Mouse (Mus musculus) G1E (cell line): Measurements from ENCODE around the gene Sell. TPM values are rescaled to one million over a fixed set of nuclear protein-coding genes. Genes with fewer than 3 reads are reported as not detected.

Experiments
- ATAC-seq: 2 replicates; pipeline ENCODE4 v1.8.0; 2016; ENCODE audit warnings: mild to moderate bottlenecking; ENCODE audit not compliant: insufficient number of reproducible peaks, poor library complexity, low FRiP score, severe bottlenecking; ENCODE audit errors: extremely low read depth
- DNase-seq: peaks from one replicate; pipeline ENCODE4 v3.0.0; 2012; ENCODE audit warnings: low spot score
- H3K27me3 ChIP-seq: 2 replicates; pipeline ENCODE4 v1.6.1; 2012; ENCODE audit warnings: mild to moderate bottlenecking, low read length, inconsistent platforms; ENCODE audit not compliant: insufficient read depth
- H3K36me3 ChIP-seq: replicated peaks from 2 replicates; pipeline ENCODE3; 2012; ENCODE audit warnings: mild to moderate bottlenecking, inconsistent platforms
- H3K4me1 ChIP-seq: 2 replicates; pipeline ENCODE4 v1.6.1; 2012; ENCODE audit warnings: low read depth, low read length, inconsistent platforms, mixed read lengths; ENCODE audit not compliant: insufficient read depth
- H3K4me3 ChIP-seq: 2 replicates; pipeline ENCODE4 v1.5.1; 2012; ENCODE audit warnings: low read depth, mild to moderate bottlenecking, inconsistent platforms, low read length, moderate library complexity, mixed read lengths
- H3K9me3 ChIP-seq: replicated peaks from 2 replicates; pipeline ENCODE4 v1.6.1; 2012; ENCODE audit warnings: inconsistent platforms
- CTCF ChIP-seq: IDR thresholded peaks from 2 replicates; pipeline ENCODE4 v1.5.1; 2012; ENCODE audit warnings: low read depth, low read length, inconsistent platforms, mixed read lengths
- GATA1 ChIP-seq: IDR thresholded peaks from 2 replicates; pipeline ENCODE4 v1.6.1; 2012; ENCODE audit warnings: borderline replicate concordance, low read length, inconsistent platforms, mixed read lengths
- GATA2 ChIP-seq: IDR thresholded peaks from 2 replicates; pipeline ENCODE4 v1.6.1; 2012; ENCODE audit warnings: low read depth, low read length, inconsistent platforms, borderline replicate concordance
- POLR2AphosphoS5 ChIP-seq: IDR thresholded peaks from 2 replicates; pipeline ENCODE4 v1.6.1; 2012; ENCODE audit warnings: low read depth, low read length, inconsistent platforms; ENCODE audit not compliant: insufficient replicate concordance
- TAL1 ChIP-seq: conservative IDR thresholded peaks from 2 replicates; pipeline ENCODE4 v1.6.1; 2012; ENCODE audit warnings: low read depth, low read length, inconsistent platforms, mixed read lengths
- polyA plus RNA-seq: library from polyadenylated mRNA; stranded (reverse); fragments of >175 nt; gene quantifications from 2 replicates; pipeline ENCODE4 v1.2.3, GENCODE M21; 2012
- total RNA-seq, 2 experiments: library from RNA; stranded (forward) in 1 of 2; stranded (reverse) in 1 of 2; fragments of 200-1000 nt in 1 of 2; fragments of >200 nt in 1 of 2; fragmentation: Nextera tagmentation in 1 of 2; gene quantifications; 2 replicates each; pipeline ENCODE4 v1.2.3; 2014 to 2017

Gene Sell
- total and polyA plus RNA-seq, 3 experiments = 0.38 TPM; not detected in 2

DNA sequence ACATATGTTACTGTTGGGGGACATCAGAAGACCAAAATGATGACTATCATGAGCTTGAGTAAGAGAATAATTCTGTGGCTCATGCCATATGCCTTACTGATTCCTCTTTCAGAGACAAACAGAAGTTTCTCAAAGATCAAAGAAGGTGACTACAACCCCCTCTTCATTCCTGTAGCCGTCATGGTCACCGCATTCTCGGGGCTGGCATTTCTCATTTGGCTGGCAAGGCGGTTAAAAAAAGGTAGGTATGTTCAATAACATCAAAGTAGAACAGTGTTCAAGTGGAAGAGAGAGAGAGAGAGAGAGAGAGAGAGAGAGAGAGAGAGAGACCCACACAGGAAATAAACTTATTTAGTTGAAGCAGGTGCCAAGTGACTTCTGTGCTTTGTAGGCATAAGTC is 10.2 kb downstream of the Sell start:
- Histone ChIP-seq H3K9me3 (no peaks in the 10 kb centered on the region), H3K27me3 (no peaks in the 10 kb centered on the region), H3K4me1 (no peaks in the 10 kb centered on the region), H3K36me3 (no peaks in the 10 kb centered on the region), H3K4me3 (no peak overlapping the region)
- ATAC-seq = no peak
- no peak for TF ChIP-seq CTCF
- TF ChIP-seq TAL1 = no peak
- no peak for TF ChIP-seq GATA2
- no peak for TF ChIP-seq POLR2AphosphoS5
- no peak for TF ChIP-seq GATA1
- DNase-seq = no peak

GRCm38 (mm10) chr1:164073091-164073490 is 11.3 kb downstream of the Sell start:
- no peaks in the 10 kb centered on the region for H3K36me3 ChIP-seq
- ATAC-seq = no peak
- DNase-seq = no peak
- TF ChIP-seq CTCF (no peak), TAL1 (no peak), GATA2 (no peak), GATA1 (no peak)
- H3K4me3 ChIP-seq = no peak overlapping the region
- H3K27me3 ChIP-seq = no peaks in the 10 kb centered on the region
- H3K4me1 ChIP-seq = no peaks in the 10 kb centered on the region
- H3K9me3 ChIP-seq = no peaks in the 10 kb centered on the region

DNA sequence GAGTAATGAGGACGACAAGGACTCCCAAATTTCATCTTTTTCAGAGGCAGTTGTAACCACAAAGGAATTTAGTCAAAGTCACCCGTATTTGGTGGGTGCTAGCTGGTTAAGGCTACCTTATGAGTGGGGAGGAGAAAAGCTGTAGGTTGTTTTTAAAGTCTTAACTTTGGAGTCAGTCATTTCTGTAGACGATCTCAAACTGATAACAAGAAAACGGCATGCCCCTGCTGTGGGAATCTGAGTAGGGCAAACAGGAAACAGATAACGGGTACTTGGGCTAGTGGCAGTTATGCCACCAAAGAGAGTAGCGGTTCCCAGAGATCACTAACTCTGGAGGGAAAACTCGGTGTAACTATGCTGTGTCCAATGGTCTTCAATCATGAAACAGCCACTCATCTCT is 12.0 kb downstream of the Sell start:
- no peaks in the 10 kb centered on the region for H3K9me3 ChIP-seq
- TF ChIP-seq CTCF (no peak), POLR2AphosphoS5 (no peak), GATA2 (no peak)
- H3K4me1 ChIP-seq = no peaks in the 10 kb centered on the region
- ATAC-seq (no peak), DNase-seq (no peak)
- no peaks in the 10 kb centered on the region for H3K27me3 ChIP-seq
- no peak overlapping the region for H3K4me3 ChIP-seq
- no peaks in the 10 kb centered on the region for H3K36me3 ChIP-seq

DNA sequence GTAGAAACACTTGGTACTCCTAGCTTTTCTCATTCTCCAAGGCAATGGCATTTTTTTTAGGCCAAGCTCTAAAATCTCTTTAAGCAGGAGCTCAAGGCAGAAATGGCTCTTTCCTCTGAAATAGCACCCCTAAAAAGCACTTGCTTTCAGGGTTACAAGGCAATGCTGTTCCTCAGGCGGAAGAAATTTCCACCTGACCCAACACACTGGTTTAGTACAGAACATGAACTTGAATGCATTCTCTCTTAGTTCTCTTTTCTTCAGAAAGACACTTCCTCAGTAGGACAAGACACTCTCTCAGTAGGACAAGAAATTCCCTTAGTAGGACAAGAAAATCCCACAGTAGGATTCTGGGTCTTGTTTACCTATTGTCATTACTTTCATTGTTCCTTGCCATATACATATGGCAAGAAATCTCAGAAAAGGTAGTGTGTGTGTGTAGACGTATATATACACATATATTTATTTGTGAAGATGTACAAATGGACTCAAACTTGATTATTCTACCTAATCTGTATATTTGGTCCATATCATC is 12.9 kb downstream of the Sell start:
- H3K9me3 ChIP-seq = no peaks in the 10 kb centered on the region

GRCm38 (mm10) chr1:164075416-164075815 is 13.6 kb downstream of the Sell start:
- DNase-seq = no peak
- Histone ChIP-seq H3K36me3 (no peaks in the 10 kb centered on the region), H3K4me3 (no peak overlapping the region), H3K27me3 (no peaks in the 10 kb centered on the region), H3K4me1 (no peaks in the 10 kb centered on the region), H3K9me3 (no peaks in the 10 kb centered on the region)
- no peak for TF ChIP-seq POLR2AphosphoS5
- no peak for ATAC-seq

More for the DNA sequence above, 12.9 kb downstream of the Sell start:
- no peak overlapping the region for H3K4me3 ChIP-seq
- H3K36me3 ChIP-seq = no peaks in the 10 kb centered on the region
- DNase-seq = no peak
- TF ChIP-seq TAL1 (no peak), CTCF (no peak), GATA2 (no peak), GATA1 (no peak), POLR2AphosphoS5 (no peak)
- H3K4me1 ChIP-seq = no peaks in the 10 kb centered on the region
- no peak for ATAC-seq
- H3K27me3 ChIP-seq = no peaks in the 10 kb centered on the region

DNA sequence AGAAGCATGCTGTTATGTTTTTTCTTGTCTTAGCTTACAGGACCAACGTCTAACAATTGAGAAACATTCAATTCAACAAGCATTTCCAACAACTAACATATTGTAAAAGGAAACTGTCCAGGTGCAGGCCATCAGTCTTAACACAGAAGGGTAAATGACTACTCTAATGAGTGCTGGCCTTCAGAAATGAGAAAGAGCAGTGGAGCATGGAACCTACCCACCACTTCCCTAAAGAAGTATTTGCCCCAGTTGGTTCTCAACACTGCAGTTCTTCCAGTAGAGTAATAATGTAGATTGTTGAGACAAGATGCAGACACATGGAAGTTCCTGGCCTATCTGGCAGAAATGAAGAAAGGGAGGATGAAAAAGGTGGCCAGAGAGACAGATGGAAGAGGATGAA is 14.7 kb downstream of the Sell start:
- no peak for ATAC-seq
- no peak for TF ChIP-seq POLR2AphosphoS5
- no peak for TF ChIP-seq GATA2
- TF ChIP-seq GATA1 = no peak
- TF ChIP-seq CTCF = no peak
- no peak for TF ChIP-seq TAL1
- Histone ChIP-seq H3K4me1 (no peaks in the 10 kb centered on the region), H3K36me3 (no peaks in the 10 kb centered on the region), H3K4me3 (no peak overlapping the region), H3K27me3 (no peaks in the 10 kb centered on the region), H3K9me3 (no peaks in the 10 kb centered on the region)
- DNase-seq = no peak

DNA sequence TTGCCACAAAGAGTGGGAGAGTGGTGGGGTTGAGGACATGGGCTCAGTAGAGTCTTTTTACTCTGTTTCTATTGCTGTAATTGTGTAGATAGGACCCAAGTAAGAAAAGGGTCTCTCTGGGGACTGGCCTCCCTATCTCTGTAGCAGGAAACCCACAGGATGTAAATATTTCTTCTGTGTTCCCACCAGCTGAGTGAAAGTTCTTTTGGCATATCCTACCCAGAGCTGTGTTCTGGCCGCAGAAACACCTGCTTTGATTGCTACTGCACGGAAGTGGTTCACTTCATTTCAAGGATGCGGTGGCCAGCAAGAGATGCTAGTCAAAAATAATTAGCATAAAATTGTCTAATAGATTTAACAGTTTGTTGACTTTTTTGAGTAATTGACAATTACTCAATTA is 15.2 kb downstream of the Sell start:
- no peaks in the 10 kb centered on the region for H3K4me1 ChIP-seq
- no peaks in the 10 kb centered on the region for H3K36me3 ChIP-seq
- no peak overlapping the region for H3K4me3 ChIP-seq
- H3K27me3 ChIP-seq = no peaks in the 10 kb centered on the region
- no peaks in the 10 kb centered on the region for H3K9me3 ChIP-seq
- DNase-seq = no peak
- TF ChIP-seq TAL1 (no peak), GATA2 (no peak), CTCF (no peak), GATA1 (no peak), POLR2AphosphoS5 (no peak)
- ATAC-seq = no peak
